Mouse (Mus musculus): ENCODE results near the gene Krt8. TPM values are rescaled to one million over a fixed set of nuclear protein-coding genes. Genes with fewer than 3 reads are reported as not detected.

Krt8 gene
- polyA plus RNA-seq, 1 experiment from 2014 or later: 775 TPM

- no peaks in the 10 kb centered on the region for H3K36me3 ChIP-seq
- 0 out of 2 replicates have a peak, but pooled peaks have one; percentile 35 for ATAC-seq
- H3K4me2 ChIP-seq (replicated peaks): no peak overlapping the region
- H3K4me3 ChIP-seq (replicated peaks): no peak overlapping the region
- no peak overlapping the region for H3K27ac ChIP-seq
- 72% methylated on average over 8 of the region's 8 CpGs for WGBS
- H3K9ac ChIP-seq: no peak overlapping the region
- H3K9me3 ChIP-seq: no peaks in the 10 kb centered on the region
- H3K4me1 ChIP-seq (replicated peaks): 0 out of 2 replicates have a peak, but pooled peaks cover 3% of the 10 kb centered on the region
- no peaks in the 10 kb centered on the region for H3K27me3 ChIP-seq (replicated peaks)
These were observed 37.5 kb downstream of the Krt8 start for GRCm38 (mm10) chr15:101966808-101967207.

GRCm38 (mm10) chr15:101958891-101959290 is 45.4 kb downstream of the Krt8 start:
- Histone ChIP-seq H3K4me2 (replicated peaks) (no peak overlapping the region), H3K27ac (no peak overlapping the region), H3K9ac (no peak overlapping the region), H3K36me3 (no peaks in the 10 kb centered on the region), H3K4me1 (replicated peaks) (no peaks in the 10 kb centered on the region), H3K9me3 (no peaks in the 10 kb centered on the region), H3K27me3 (replicated peaks) (no peaks in the 10 kb centered on the region), H3K4me3 (replicated peaks) (no peak overlapping the region)
- no peak for ATAC-seq
- WGBS: 91% methylated on average over 3 of the region's 3 CpGs

DNA sequence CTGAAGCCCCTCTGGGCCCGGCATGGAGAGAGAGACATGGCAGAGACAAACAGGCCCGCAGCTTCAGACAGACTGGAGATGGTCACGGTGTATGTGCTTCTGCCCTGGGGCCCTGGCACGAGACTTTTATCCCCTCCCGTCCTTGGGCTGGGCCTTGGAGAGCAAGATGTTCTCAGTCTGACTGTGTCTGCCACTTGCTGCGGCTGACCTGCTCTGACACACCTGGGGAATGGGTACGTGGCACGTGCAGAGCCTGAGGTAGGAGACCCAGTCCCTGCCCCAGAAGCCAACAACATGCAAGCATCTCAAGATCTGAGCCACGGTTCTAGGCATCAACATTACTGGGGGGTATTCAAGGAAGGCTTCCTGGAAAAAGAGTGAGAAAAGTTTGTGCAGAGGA is 50.1 kb downstream of the Krt8 start, which contains the start of gene Krt78:
TSS of gene Krt78 (minus strand) at position 101 of the 400 bp plus-strand sequence.
- Histone ChIP-seq H3K4me3 (replicated peaks) (no peak within 1 kb of the TSS), H3K27ac (no peak within 1 kb of the TSS), H3K9ac (no peak within 1 kb of the TSS), H3K36me3 (no peaks in the 10 kb centered on the region), H3K4me1 (replicated peaks) (peaks cover 4% of the 10 kb centered on the region; the same call in 1 of the 2 replicates), H3K9me3 (no peaks in the 10 kb centered on the region), H3K4me2 (replicated peaks) (no peak within 1 kb of the TSS), H3K27me3 (replicated peaks) (no peaks in the 10 kb centered on the region)
- ATAC-seq: no peak
- 82% methylated on average over 9 of the region's 9 CpGs for whole genome bisulfite sequencing

DNA sequence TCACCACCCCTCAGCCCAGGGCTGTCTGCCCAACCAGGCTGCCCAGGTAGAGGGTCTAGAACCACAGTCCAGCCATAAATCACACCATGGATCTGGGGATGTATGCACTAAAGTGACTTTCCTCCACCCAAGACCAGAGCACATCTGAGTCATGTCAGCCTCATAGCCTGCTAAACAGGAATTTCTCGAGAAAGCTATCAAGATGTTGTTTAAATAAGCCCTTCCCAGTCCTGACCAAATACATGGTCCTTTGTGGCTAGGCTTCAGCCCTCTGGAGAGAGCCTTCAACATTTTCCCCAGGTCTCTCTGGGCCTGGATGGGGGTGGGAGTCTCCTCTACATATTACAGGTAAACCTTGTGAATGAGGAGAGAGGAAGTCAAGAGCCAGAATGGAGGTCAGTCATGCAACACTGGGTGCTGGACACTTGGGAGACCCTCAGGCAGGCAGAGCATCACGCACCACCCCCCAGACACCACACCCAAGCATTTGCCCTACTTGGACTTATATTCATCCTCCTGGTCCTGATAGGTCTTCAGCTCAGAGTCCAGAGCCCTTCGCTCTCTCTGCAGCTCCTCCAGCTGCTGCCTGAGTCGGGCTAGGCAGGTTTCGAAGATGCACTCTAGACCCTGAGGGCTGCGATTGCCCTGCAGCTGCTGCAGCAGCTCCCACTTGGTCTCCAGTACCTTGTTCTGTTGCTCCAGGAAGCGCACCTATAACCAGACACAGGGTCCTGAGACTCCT is 51.4 kb downstream of the Krt8 start:
- Histone ChIP-seq H3K36me3 (no peaks in the 10 kb centered on the region), H3K4me3 (replicated peaks) (no peak overlapping the region), H3K27me3 (replicated peaks) (no peaks in the 10 kb centered on the region), H3K27ac (no peak overlapping the region), H3K4me2 (replicated peaks) (no peak overlapping the region), H3K9me3 (no peaks in the 10 kb centered on the region), H3K4me1 (replicated peaks) (peaks cover 4% of the 10 kb centered on the region; the same call in 1 of the 2 replicates), H3K9ac (no peak overlapping the region)
- WGBS: 74% methylated on average over 7 of the region's 7 CpGs
- peak; percentile 68 for ATAC-seq

Other genes starting within 250 kb of the Krt8 start
- gene Krt72, start 218.0 kb downstream of the Krt8 start, polyA plus RNA-seq (2015; fragmentation: Nextera tagmentation; extraction: Ambion mirVana): not detected in 2 replicates
- gene Krt73, start 202.1 kb downstream of the Krt8 start, polyA plus RNA-seq (2015; fragmentation: Nextera tagmentation; extraction: Ambion mirVana): not detected in 2 replicates
- gene Krt2, start 186.3 kb downstream of the Krt8 start, polyA plus RNA-seq (2015; fragmentation: Nextera tagmentation; extraction: Ambion mirVana): not detected in 2 replicates
- gene Krt1, start 153.7 kb downstream of the Krt8 start, polyA plus RNA-seq (2015; fragmentation: Nextera tagmentation; extraction: Ambion mirVana): 0.62 and 0.92 TPM in 2 replicates
- not detected in 2 replicates for gene Krt77, start 134.8 kb downstream of the Krt8 start, polyA plus RNA-seq (2015; fragmentation: Nextera tagmentation; extraction: Ambion mirVana)
- gene Krt76, start 111.6 kb downstream of the Krt8 start, polyA plus RNA-seq (2015; fragmentation: Nextera tagmentation; extraction: Ambion mirVana): not detected in 2 replicates
- 0.85 and 1.2 TPM in 2 replicates for gene Krt4, start 79.7 kb downstream of the Krt8 start, polyA plus RNA-seq (2015; fragmentation: Nextera tagmentation; extraction: Ambion mirVana)
- 0.13 and 0.15 TPM in 2 replicates for gene Krt79, start 64.2 kb downstream of the Krt8 start, polyA plus RNA-seq (2015; fragmentation: Nextera tagmentation; extraction: Ambion mirVana)
- gene Krt78, start 50.2 kb downstream of the Krt8 start, polyA plus RNA-seq (2015; fragmentation: Nextera tagmentation; extraction: Ambion mirVana): 0.05 and 0.25 TPM in 2 replicates
- 263 and 305 TPM in 2 replicates for gene Krt18, start 23.7 kb upstream of the Krt8 start, polyA plus RNA-seq (2015; fragmentation: Nextera tagmentation; extraction: Ambion mirVana)
- 122 and 124 TPM in 2 replicates for gene Eif4b, start 69.3 kb upstream of the Krt8 start, polyA plus RNA-seq (2015; fragmentation: Nextera tagmentation; extraction: Ambion mirVana)
- 28.2 and 31.8 TPM in 2 replicates for gene Tns2, start 95.9 kb upstream of the Krt8 start, polyA plus RNA-seq (2015; fragmentation: Nextera tagmentation; extraction: Ambion mirVana)
- gene Spryd3, start 131.8 kb upstream of the Krt8 start, polyA plus RNA-seq (2015; fragmentation: Nextera tagmentation; extraction: Ambion mirVana): 20.7 and 24.3 TPM in 2 replicates
- 10.9 and 12.7 TPM in 2 replicates for gene Igfbp6, start 139.9 kb upstream of the Krt8 start, polyA plus RNA-seq (2015; fragmentation: Nextera tagmentation; extraction: Ambion mirVana)
- gene Soat2, start 146.0 kb upstream of the Krt8 start, polyA plus RNA-seq (2015; fragmentation: Nextera tagmentation; extraction: Ambion mirVana): 12.0 and 14.3 TPM in 2 replicates
- 41.3 and 44.1 TPM in 2 replicates for gene Zfp740, start 198.8 kb upstream of the Krt8 start, polyA plus RNA-seq (2015; fragmentation: Nextera tagmentation; extraction: Ambion mirVana)
- gene Csad, start 200.2 kb upstream of the Krt8 start, polyA plus RNA-seq (2015; fragmentation: Nextera tagmentation; extraction: Ambion mirVana): 45.8 and 49.3 TPM in 2 replicates
- 10.8 and 12.9 TPM in 2 replicates for gene Itgb7, start 227.5 kb upstream of the Krt8 start, polyA plus RNA-seq (2015; fragmentation: Nextera tagmentation; extraction: Ambion mirVana)